Comparison of ENCODE assay signal across 9 mouse cellular contexts in the genomic region with DNA sequence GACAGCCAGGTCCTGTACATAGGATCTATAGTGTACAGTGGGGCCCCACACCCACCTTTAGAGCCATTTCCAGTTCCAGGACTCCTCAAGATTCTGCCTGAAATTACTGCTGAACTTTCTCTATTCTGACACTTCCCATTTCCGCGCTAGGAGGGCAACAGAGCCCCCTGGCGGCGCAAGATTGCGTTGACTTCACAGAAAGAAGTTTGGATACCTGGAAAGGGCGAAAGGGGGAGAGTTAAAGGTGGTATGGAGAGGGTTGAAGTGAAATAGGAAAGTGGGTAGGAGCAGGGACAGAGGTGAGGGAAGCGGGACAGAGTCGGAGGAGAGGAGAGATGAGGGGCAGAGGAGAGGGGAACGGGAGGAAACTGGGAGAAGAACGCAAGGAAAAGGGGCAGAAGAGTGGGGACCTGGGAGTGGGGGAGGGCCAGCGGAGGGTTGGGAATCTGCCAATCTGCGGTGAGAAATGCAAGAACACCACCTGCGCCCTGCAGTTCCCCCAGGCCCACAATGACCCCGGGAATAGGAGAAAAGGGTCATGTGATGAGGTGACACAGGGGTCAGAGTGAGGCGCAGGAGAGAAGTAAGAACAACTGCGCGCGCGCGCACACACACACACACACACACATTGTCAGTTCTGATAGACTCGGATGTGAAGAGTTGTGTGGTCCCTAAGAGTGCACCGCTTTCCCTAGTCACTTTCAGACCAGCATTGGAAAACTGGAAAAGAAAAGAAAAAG.
DNase-seq lines count a peak whose midpoint lies in the region; ATAC-seq lines count a peak whose summit lies in the region.
"Had no signal": no experiment of that assay in that cellular context is flagged by ENCODE, and none has a peak within 500 bp of the region (broad histone marks: within the 10 kb centered on the region; RNA-seq: fewer than 3 reads in every experiment).

No protein-coding gene starts in this region.

- ATAC-seq in forebrain, embryonic 16.5 days = no peak
- no peak; the same call in 1 of the 2 replicates for ATAC-seq in hindbrain, embryonic 15.5 days (ENCODE audit: low FRiP score, low read depth)
- no peak for ATAC-seq in limb, embryonic 13.5 days (ENCODE audit: low FRiP score, low read depth)
- ATAC-seq in midbrain, embryonic 16.5 days = no peak

- H3K36me3 ChIP-seq in forebrain, embryonic 16.5 days (ENCODE audit: control insufficient read depth, insufficient read depth) = no peaks in the 10 kb centered on the region
- H3K36me3 ChIP-seq in hindbrain, embryonic 15.5 days = no peaks in the 10 kb centered on the region
- H3K36me3 ChIP-seq in limb, embryonic 13.5 days = no peaks in the 10 kb centered on the region
- H3K36me3 ChIP-seq in midbrain, embryonic 16.5 days (ENCODE audit: control insufficient read depth, insufficient read depth, low read length) = no peaks in the 10 kb centered on the region

- H3K9ac ChIP-seq in forebrain, embryonic 16.5 days (replicated peaks; ENCODE audit: low read depth, low read length) = no peak overlapping the region
- H3K9ac ChIP-seq in hindbrain, embryonic 15.5 days = no peak overlapping the region
- H3K9ac ChIP-seq in limb, embryonic 13.5 days = no peak overlapping the region
- H3K9ac ChIP-seq in midbrain, embryonic 16.5 days (ENCODE audit: low read depth, low read length) = peak overlapping the region; percentile 34; the same call in 1 of the 2 replicates

- no peak overlapping the region for H3K27ac ChIP-seq in forebrain, embryonic 16.5 days (ENCODE audit: low read length)
- no peak overlapping the region for H3K27ac ChIP-seq in hindbrain, embryonic 15.5 days (replicated peaks)
- H3K27ac ChIP-seq in limb, embryonic 13.5 days = no peak overlapping the region
- no peak overlapping the region for H3K27ac ChIP-seq in midbrain, embryonic 16.5 days (ENCODE audit: low read length)

- peak overlapping the region; percentile 17; the same call in 1 of the 2 replicates for H3K4me2 ChIP-seq in forebrain, embryonic 16.5 days (ENCODE audit: low read length)
- H3K4me2 ChIP-seq in hindbrain, embryonic 15.5 days = peak overlapping the region; percentile 45
- H3K4me2 ChIP-seq in limb, embryonic 13.5 days (replicated peaks) = peak overlapping the region; percentile 32
- peak overlapping the region; percentile 33; the same call in 1 of the 2 replicates for H3K4me2 ChIP-seq in midbrain, embryonic 16.5 days (ENCODE audit: low read length)

- H3K4me1 ChIP-seq in forebrain, embryonic 16.5 days (replicated peaks; ENCODE audit: control insufficient read depth, insufficient read depth, low read length) = peaks cover 5% of the 10 kb centered on the region
- peaks cover 4% of the 10 kb centered on the region for H3K4me1 ChIP-seq in hindbrain, embryonic 15.5 days (replicated peaks)
- H3K4me1 ChIP-seq in limb, embryonic 13.5 days = 0 out of 2 replicates have a peak, but pooled peaks cover 4% of the 10 kb centered on the region
- peaks cover 5% of the 10 kb centered on the region for H3K4me1 ChIP-seq in midbrain, embryonic 16.5 days (ENCODE audit: control insufficient read depth, insufficient read depth, low read length)

- peaks cover 3% of the 10 kb centered on the region; the same call in 1 of the 2 replicates for H3K27me3 ChIP-seq in forebrain, embryonic 16.5 days (replicated peaks; ENCODE audit: control insufficient read depth, insufficient read depth, low read length)
- peaks cover 13% of the 10 kb centered on the region; the same call in 1 of the 2 replicates for H3K27me3 ChIP-seq in hindbrain, embryonic 15.5 days
- H3K27me3 ChIP-seq in limb, embryonic 13.5 days = peaks cover 21% of the 10 kb centered on the region
- peaks cover 7% of the 10 kb centered on the region for H3K27me3 ChIP-seq in midbrain, embryonic 16.5 days (ENCODE audit: control insufficient read depth, insufficient read depth, low read depth, low read length)

- peak; percentile 64 to 76 for DNase-seq in left cerebral cortex, adult 18-20 months (ENCODE audit: low spot score in 2 of 2)
- no peak for DNase-seq in left cerebral cortex, adult 11 months (ENCODE audit: low spot score)
- DNase-seq in c-Kit-positive CD71-positive TER-119-positive erythroid progenitor cells, embryonic 14.5 days (ENCODE audit: low spot score) = peak; percentile 18
- DNase-seq in testis, postnatal 14 days (ENCODE audit: low spot score) = peak; percentile 49

- H3K9me3 ChIP-seq in forebrain, embryonic 16.5 days (ENCODE audit: control insufficient read depth, low read length) = no peaks in the 10 kb centered on the region
- no peaks in the 10 kb centered on the region for H3K9me3 ChIP-seq in hindbrain, embryonic 15.5 days
- no peaks in the 10 kb centered on the region for H3K9me3 ChIP-seq in limb, embryonic 13.5 days
- H3K9me3 ChIP-seq in midbrain, embryonic 16.5 days (replicated peaks; ENCODE audit: control insufficient read depth, low read length, poor library complexity, severe bottlenecking) = no peaks in the 10 kb centered on the region

- 5% methylated on average over 22 of the region's 22 CpGs for WGBS in forebrain, embryonic 16.5 days
- WGBS in hindbrain, embryonic 15.5 days = 7% methylated on average over 22 of the region's 22 CpGs
- WGBS in limb, embryonic 13.5 days = 7% methylated on average over 22 of the region's 22 CpGs
- WGBS in midbrain, embryonic 16.5 days = 9% methylated on average over 22 of the region's 22 CpGs

- H3K4me3 ChIP-seq in forebrain, embryonic 16.5 days (replicated peaks; ENCODE audit: low read length) = no peak overlapping the region
- H3K4me3 ChIP-seq in hindbrain, embryonic 15.5 days = no peak overlapping the region
- H3K4me3 ChIP-seq in limb, embryonic 13.5 days = no peak overlapping the region
- peak overlapping the region; percentile 3; the same call in 1 of the 2 replicates for H3K4me3 ChIP-seq in midbrain, embryonic 16.5 days (ENCODE audit: low read depth, low read length)
- H3K4me3 ChIP-seq: erythroblast, embryonic 14.5 days had no signal
